Mouse (Mus musculus) testis, adult 2 months (tissue): ENCODE data around the gene Zfyve28.

Source experiments
- CTCF ChIP-seq: fragments of 200-500 bp; IDR thresholded peaks from 2 replicates; pipeline ENCODE4 v1.5.1; 2012; ENCODE audit warnings: low read depth, mild to moderate bottlenecking, inconsistent platforms, low read length, moderate library complexity; ENCODE audit not compliant: control insufficient read depth, insufficient read depth, insufficient replicate concordance
- POLR2A ChIP-seq: fragments of 200-500 bp; IDR thresholded peaks from 2 replicates; pipeline ENCODE4 v1.6.1; 2012; ENCODE audit warnings: low read depth, mild to moderate bottlenecking, inconsistent platforms, low read length, moderate library complexity; ENCODE audit not compliant: control insufficient read depth

DNA sequence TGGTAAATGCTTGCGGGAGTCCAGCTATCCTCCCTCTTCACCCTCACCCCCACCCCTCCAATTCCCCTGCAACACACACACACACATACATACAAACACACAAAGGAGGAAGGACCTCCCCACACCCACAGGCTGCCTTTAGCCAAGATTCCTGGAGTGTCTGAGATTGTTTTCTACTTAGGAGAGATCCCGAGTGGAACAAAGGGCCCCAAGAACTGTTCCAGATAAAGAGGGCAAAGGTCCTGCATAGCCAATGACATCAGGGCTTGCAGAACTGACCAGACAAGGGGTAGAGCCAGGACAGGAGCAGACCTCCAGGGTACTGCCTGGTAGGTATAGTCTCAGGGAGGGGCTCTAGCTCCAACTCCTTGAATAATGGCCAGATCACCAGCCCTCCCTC lies 6.4 kb upstream of the Zfyve28 start:
- no peak for TF ChIP-seq CTCF
- no peak for TF ChIP-seq POLR2A
